Mouse (Mus musculus): ENCODE measurements around the gene Pus10. TPM values are rescaled to one million over a fixed set of nuclear protein-coding genes. Genes with fewer than 3 reads are reported as not detected.

The Pus10 gene
- polyA plus RNA-seq, 1 experiment: 44.8 TPM

- H3K4me3 ChIP-seq (ENCODE audit: insufficient read depth, low read length): no peak overlapping the region
- H3K27ac ChIP-seq (ENCODE audit: insufficient read depth, low read length): no peak overlapping the region
- peaks cover 2% of the 10 kb centered on the region; the same call in 1 of the 2 replicates for H3K4me1 ChIP-seq (ENCODE audit: control insufficient read depth, insufficient read depth, low read length)
- no peak for TF ChIP-seq CTCF (IDR thresholded peaks at IDR 0.05; ENCODE audit: borderline replicate concordance, insufficient read depth, low read length)
- TF ChIP-seq POLR2A (IDR thresholded peaks at IDR 0.05; ENCODE audit: low read depth, low read length): no peak
Observed at GRCm38 (mm10) chr11:23664232-23664631, 1.2 kb upstream of the Pus10 start.

GRCm38 (mm10) chr11:23665798-23666501, 476 bp downstream of the Pus10 start, which contains the start of gene Pex13:
Gene Pex13 (minus strand): TSS chr11:23665959.
- peak within 1 kb of the TSS; percentile 81 for H3K27ac ChIP-seq (ENCODE audit: insufficient read depth, low read length)
- peaks cover under 1% of the 10 kb centered on the region; the same call in 1 of the 2 replicates for H3K4me1 ChIP-seq (ENCODE audit: control insufficient read depth, insufficient read depth, low read length)
- TF ChIP-seq CTCF (IDR thresholded peaks at IDR 0.05; ENCODE audit: borderline replicate concordance, insufficient read depth, low read length) (no peak), POLR2A (IDR thresholded peaks at IDR 0.05; ENCODE audit: low read depth, low read length) (peak; percentile 68)
- H3K4me3 ChIP-seq (ENCODE audit: insufficient read depth, low read length): peak within 1 kb of the TSS; percentile 76

- Histone ChIP-seq H3K4me3 (ENCODE audit: insufficient read depth, low read length) (peak overlapping the region; percentile 76), H3K4me1 (ENCODE audit: control insufficient read depth, insufficient read depth, low read length) (no peaks in the 10 kb centered on the region), H3K27ac (ENCODE audit: insufficient read depth, low read length) (no peak overlapping the region)
- TF ChIP-seq CTCF (IDR thresholded peaks at IDR 0.05; ENCODE audit: borderline replicate concordance, insufficient read depth, low read length) (no peak), POLR2A (IDR thresholded peaks at IDR 0.05; ENCODE audit: low read depth, low read length) (no peak)
Observed at GRCm38 (mm10) chr11:23666526-23666925, 1.1 kb downstream of the Pus10 start.

- Histone ChIP-seq H3K4me3 (ENCODE audit: insufficient read depth, low read length) (peak overlapping the region; percentile 41), H3K27ac (ENCODE audit: insufficient read depth, low read length) (no peak overlapping the region), H3K4me1 (ENCODE audit: control insufficient read depth, insufficient read depth, low read length) (no peaks in the 10 kb centered on the region)
- TF ChIP-seq POLR2A (IDR thresholded peaks at IDR 0.05; ENCODE audit: low read depth, low read length) (no peak), CTCF (IDR thresholded peaks at IDR 0.05; ENCODE audit: borderline replicate concordance, insufficient read depth, low read length) (no peak)
Observed at GRCm38 (mm10) chr11:23667128-23667527, 1.7 kb downstream of the Pus10 start.

GRCm38 (mm10) chr11:23672256-23672749, 6.8 kb downstream of the Pus10 start:
- Histone ChIP-seq H3K27ac (ENCODE audit: insufficient read depth, low read length) (no peak overlapping the region), H3K4me3 (ENCODE audit: insufficient read depth, low read length) (no peak overlapping the region), H3K4me1 (ENCODE audit: control insufficient read depth, insufficient read depth, low read length) (no peaks in the 10 kb centered on the region)
- TF ChIP-seq POLR2A (IDR thresholded peaks at IDR 0.05; ENCODE audit: low read depth, low read length) (no peak), CTCF (IDR thresholded peaks at IDR 0.05; ENCODE audit: borderline replicate concordance, insufficient read depth, low read length) (no peak)

- no peak overlapping the region for H3K27ac ChIP-seq (ENCODE audit: insufficient read depth, low read length)
- TF ChIP-seq CTCF (IDR thresholded peaks at IDR 0.05; ENCODE audit: borderline replicate concordance, insufficient read depth, low read length) (no peak), POLR2A (IDR thresholded peaks at IDR 0.05; ENCODE audit: low read depth, low read length) (no peak)
- peaks cover under 1% of the 10 kb centered on the region; the same call in 1 of the 2 replicates for H3K4me1 ChIP-seq (ENCODE audit: control insufficient read depth, insufficient read depth, low read length)
- no peak overlapping the region for H3K4me3 ChIP-seq (ENCODE audit: insufficient read depth, low read length)
Observed at GRCm38 (mm10) chr11:23676100-23676499, 10.6 kb downstream of the Pus10 start.

- TF ChIP-seq CTCF (IDR thresholded peaks at IDR 0.05; ENCODE audit: borderline replicate concordance, insufficient read depth, low read length) (no peak), POLR2A (IDR thresholded peaks at IDR 0.05; ENCODE audit: low read depth, low read length) (no peak)
- H3K4me1 ChIP-seq (ENCODE audit: control insufficient read depth, insufficient read depth, low read length): peaks cover 3% of the 10 kb centered on the region; the same call in 1 of the 2 replicates
Observed at GRCm38 (mm10) chr11:23679044-23679642, 13.7 kb downstream of the Pus10 start.

GRCm38 (mm10) chr11:23680435-23680950, 15.0 kb downstream of the Pus10 start:
- H3K4me1 ChIP-seq (ENCODE audit: control insufficient read depth, insufficient read depth, low read length): peaks cover 3% of the 10 kb centered on the region; the same call in 1 of the 2 replicates
- no peak overlapping the region for H3K4me3 ChIP-seq (ENCODE audit: insufficient read depth, low read length)
- TF ChIP-seq CTCF (IDR thresholded peaks at IDR 0.05; ENCODE audit: borderline replicate concordance, insufficient read depth, low read length) (no peak), POLR2A (IDR thresholded peaks at IDR 0.05; ENCODE audit: low read depth, low read length) (no peak)
- peak overlapping the region; percentile 59 for H3K27ac ChIP-seq (ENCODE audit: insufficient read depth, low read length)

More at GRCm38 (mm10) chr11:23679044-23679642, 13.7 kb downstream of the Pus10 start:
- Histone ChIP-seq H3K27ac (ENCODE audit: insufficient read depth, low read length) (no peak overlapping the region), H3K4me3 (ENCODE audit: insufficient read depth, low read length) (no peak overlapping the region)

- H3K4me1 ChIP-seq (ENCODE audit: control insufficient read depth, insufficient read depth, low read length): peaks cover 3% of the 10 kb centered on the region; the same call in 1 of the 2 replicates
- no peak overlapping the region for H3K4me3 ChIP-seq (ENCODE audit: insufficient read depth, low read length)
- H3K27ac ChIP-seq (ENCODE audit: insufficient read depth, low read length): no peak overlapping the region
- TF ChIP-seq POLR2A (IDR thresholded peaks at IDR 0.05; ENCODE audit: low read depth, low read length): no peak
- TF ChIP-seq CTCF (IDR thresholded peaks at IDR 0.05; ENCODE audit: borderline replicate concordance, insufficient read depth, low read length): no peak
Observed at GRCm38 (mm10) chr11:23682561-23682960, 17.1 kb downstream of the Pus10 start.

Measured in embryonic fibroblast, embryonic 13.5 days (primary cell).